Mouse (Mus musculus): ENCODE measurements around the gene Col6a5. TPM values are rescaled to one million over a fixed set of nuclear protein-coding genes. Genes with fewer than 3 reads are reported as not detected.
"Not testable (repeated sequence)": the region's sequence is repeated elsewhere in the genome, so short reads cannot be mapped to it uniquely, and the experiment has no call there.

Gene Col6a5
- total and polyA plus RNA-seq, 3 experiments = under 0.01 TPM; not detected in 2

GRCm38 (mm10) chr9:105847261-105847660, 113.2 kb downstream of the Col6a5 start:
- Histone ChIP-seq H3K27ac (ENCODE audit: insufficient read depth, low read depth) (no peak overlapping the region), H3K27me3 (replicated peaks) (peaks cover 55% of the 10 kb centered on the region), H3K4me1 (ENCODE audit: control insufficient read depth in 1 of 2, insufficient read depth in 2 of 2) (no peaks in the 10 kb centered on the region), H3K9me3 (replicated peaks; ENCODE audit: low read length) (peaks cover 3% of the 10 kb centered on the region), H3K36me3 (replicated peaks in 1 of 2; ENCODE audit: control insufficient read depth in 1 of 2, insufficient read depth in 1 of 2, low read length in 1 of 2) (no peaks in the 10 kb centered on the region), H3K4me3 (replicated peaks in 1 of 3; ENCODE audit: low read depth in 2 of 3, low read length in 2 of 3, poor library complexity in 1 of 3) (no peak overlapping the region), H3K4me2 (ENCODE audit: insufficient read depth, low read depth, poor library complexity, severe bottlenecking) (no peak overlapping the region), H3K79me2 (replicated peaks; ENCODE audit: control insufficient read depth, extremely low read depth, insufficient read depth, poor library complexity, severe bottlenecking) (no peaks in the 10 kb centered on the region), H3K9ac (ENCODE audit: insufficient read depth, low read depth) (no peak overlapping the region)
- dilution Hi-C loops (cut with MboI; ENCODE audit: extremely low pct_ligation_motif_present, extremely low pct_unique_long_range_greater_than_20kb, low sequenced_read_pairs) = no loop called here
- no peak for DNase-seq (ENCODE audit: extremely low read depth)
- TF ChIP-seq EP300 (IDR thresholded peaks at IDR 0.05; ENCODE audit: low read length) (no peak), UBTF (IDR thresholded peaks at IDR 0.05; ENCODE audit: low read depth, low read length) (no peak), GABPA (IDR thresholded peaks at IDR 0.05; ENCODE audit: insufficient replicate concordance, low read depth, low read length) (no peak), CHD2 (IDR thresholded peaks at IDR 0.05; ENCODE audit: low read length) (no peak), MAFK (IDR thresholded peaks at IDR 0.05; ENCODE audit: insufficient replicate concordance, low read length) (no peak), RAD21 (IDR thresholded peaks at IDR 0.05; ENCODE audit: low read depth, low read length) (no peak), JUN (IDR thresholded peaks at IDR 0.05; ENCODE audit: insufficient read depth, low read depth, low read length) (no peak), MAX (IDR thresholded peaks at IDR 0.05; ENCODE audit: low read length) (no peak), CTCF (conservative IDR thresholded peaks at IDR 0.05 in 1 of 2, IDR thresholded peaks at IDR 0.05 in 1 of 2; ENCODE audit: low read depth in 2 of 2, low read length in 2 of 2) (no peak)
- in situ Hi-C loops (cut with MboI; ENCODE audit: low pct_ligation_motif_present, low pct_unique_long_range_greater_than_20kb, low sequenced_read_pairs) = no loop called here

- dilution Hi-C loops (cut with MboI; ENCODE audit: extremely low pct_ligation_motif_present, extremely low pct_unique_long_range_greater_than_20kb, low sequenced_read_pairs); H3K79me2 ChIP-seq (replicated peaks; ENCODE audit: control insufficient read depth, extremely low read depth, insufficient read depth, poor library complexity, severe bottlenecking); H3K36me3 ChIP-seq (replicated peaks in 1 of 2; ENCODE audit: control insufficient read depth in 1 of 2, insufficient read depth in 1 of 2, low read length in 1 of 2); H3K27ac ChIP-seq (ENCODE audit: insufficient read depth, low read depth); H3K4me3 ChIP-seq (replicated peaks in 1 of 3; ENCODE audit: low read depth in 2 of 3, low read length in 2 of 3, poor library complexity in 1 of 3); DNase-seq (ENCODE audit: extremely low read depth); H3K4me1 ChIP-seq (ENCODE audit: control insufficient read depth in 1 of 2, insufficient read depth in 2 of 2); H3K4me2 ChIP-seq (ENCODE audit: insufficient read depth, low read depth, poor library complexity, severe bottlenecking); H3K9me3 ChIP-seq (replicated peaks; ENCODE audit: low read length); H3K9ac ChIP-seq (ENCODE audit: insufficient read depth, low read depth); in situ Hi-C loops (cut with MboI; ENCODE audit: low pct_ligation_motif_present, low pct_unique_long_range_greater_than_20kb, low sequenced_read_pairs): not testable (repeated sequence)
- H3K27me3 ChIP-seq (replicated peaks) = peaks cover 24% of the 10 kb centered on the region
Observed at GRCm38 (mm10) chr9:105841386-105841785, 119.1 kb downstream of the Col6a5 start.

- no peak for DNase-seq (ENCODE audit: extremely low read depth)
- no peaks in the 10 kb centered on the region for H3K79me2 ChIP-seq (replicated peaks; ENCODE audit: control insufficient read depth, extremely low read depth, insufficient read depth, poor library complexity, severe bottlenecking)
- peaks cover 27% of the 10 kb centered on the region for H3K27me3 ChIP-seq (replicated peaks)
- no peak overlapping the region for H3K4me2 ChIP-seq (ENCODE audit: insufficient read depth, low read depth, poor library complexity, severe bottlenecking)
- no peaks in the 10 kb centered on the region for H3K9me3 ChIP-seq (replicated peaks; ENCODE audit: low read length)
- H3K27ac ChIP-seq (ENCODE audit: insufficient read depth, low read depth) = no peak overlapping the region
- H3K4me1 ChIP-seq (ENCODE audit: control insufficient read depth in 1 of 2, insufficient read depth in 2 of 2) = peaks cover 5 to 11% of the 10 kb centered on the region in 2 experiments
- dilution Hi-C loops (cut with MboI; ENCODE audit: extremely low pct_ligation_motif_present, extremely low pct_unique_long_range_greater_than_20kb, low sequenced_read_pairs) = no loop called here
- H3K36me3 ChIP-seq (replicated peaks in 1 of 2; ENCODE audit: control insufficient read depth in 1 of 2, insufficient read depth in 1 of 2, low read length in 1 of 2) = no peaks in the 10 kb centered on the region
- no peak overlapping the region for H3K4me3 ChIP-seq (replicated peaks in 1 of 3; ENCODE audit: low read depth in 2 of 3, low read length in 2 of 3, poor library complexity in 1 of 3)
- H3K9ac ChIP-seq (ENCODE audit: insufficient read depth, low read depth) = no peak overlapping the region
- in situ Hi-C loops (cut with MboI; ENCODE audit: low pct_ligation_motif_present, low pct_unique_long_range_greater_than_20kb, low sequenced_read_pairs) = no loop called here
- TF ChIP-seq UBTF (IDR thresholded peaks at IDR 0.05; ENCODE audit: low read depth, low read length) (no peak), POLR2A (IDR thresholded peaks at IDR 0.05; ENCODE audit: low read depth, low read length) (no peak), NRF1 (IDR thresholded peaks at IDR 0.05; ENCODE audit: low read depth, low read length) (no peak), ZKSCAN1 (IDR thresholded peaks at IDR 0.05; ENCODE audit: borderline replicate concordance, low read depth, low read length) (no peak), NELFE (IDR thresholded peaks at IDR 0.05; ENCODE audit: low read depth, low read length) (no peak), E2F4 (IDR thresholded peaks at IDR 0.05; ENCODE audit: insufficient replicate concordance, low read depth, low read length) (no peak), EP300 (IDR thresholded peaks at IDR 0.05; ENCODE audit: low read length) (no peak), ZNF384 (IDR thresholded peaks at IDR 0.05; ENCODE audit: low read depth, low read length) (no peak), JUN (IDR thresholded peaks at IDR 0.05; ENCODE audit: insufficient read depth, low read depth, low read length) (no peak), KAT2A (IDR thresholded peaks at IDR 0.05; ENCODE audit: insufficient replicate concordance, low read length) (no peak)
Observed at GRCm38 (mm10) chr9:105839147-105839515, 121.3 kb downstream of the Col6a5 start.

All from CH12.LX (cell line).